Comparison of ENCODE assay signal across 4 mouse cellular contexts in genomic region chr5:23871323-23871722, GRCm38 (mm10). TPM values are rescaled to one million over a fixed set of nuclear protein-coding genes. Genes with fewer than 3 reads are reported as not detected.
A peak's percentile ranks its signal among the peaks of the same experiment; 100 is the strongest.
DNase-seq lines count a peak whose midpoint lies in the region; TF ChIP-seq lines count a peak whose summit lies in the region.
"Not testable (repeated sequence)": the region's sequence is repeated elsewhere in the genome, so short reads cannot be mapped to it uniquely, and the experiment has no call there.

No protein-coding gene starts in this region.

- not testable (repeated sequence) for TF ChIP-seq CTCF in CH12.LX (conservative IDR thresholded peaks at IDR 0.05 in 1 of 2, IDR thresholded peaks at IDR 0.05 in 1 of 2; ENCODE audit: low read depth in 2 of 2, low read length in 2 of 2); kidney, adult 2 months (conservative IDR thresholded peaks at IDR 0.05; ENCODE audit: insufficient read depth, insufficient read length, low read depth, low read length); liver, adult 2 months (IDR thresholded peaks at IDR 0.05; ENCODE audit: low read depth, low read length)

- not testable (repeated sequence) for H3K9me3 ChIP-seq in CH12.LX (replicated peaks; ENCODE audit: low read length)

- H3K36me3 ChIP-seq in CH12.LX (replicated peaks in 1 of 2; ENCODE audit: control insufficient read depth in 1 of 2, insufficient read depth in 1 of 2, low read length in 1 of 2); kidney, adult 2 months (ENCODE audit: control insufficient read depth, insufficient read depth, low read length); liver, adult 2 months (ENCODE audit: control insufficient read depth, insufficient read depth, low read length): not testable (repeated sequence)

- not testable (repeated sequence) for DNase-seq in CH12.LX (ENCODE audit: extremely low read depth)
- peak; percentile 46 for DNase-seq in heart, adult 11 months
- peak; percentile 44 for DNase-seq in kidney, adult 2 months
- DNase-seq in liver, adult 2 months (ENCODE audit: extremely low read depth, low read depth, low spot score), result peak; percentile 45

- H3K9ac ChIP-seq in CH12.LX (ENCODE audit: insufficient read depth, low read depth), result peak overlapping the region; percentile 34; the same call in 1 of the 2 replicates
- not testable (repeated sequence) for H3K9ac ChIP-seq in liver, adult 2 months (ENCODE audit: low read depth, low read length)

- H3K4me1 ChIP-seq in CH12.LX (ENCODE audit: control insufficient read depth in 1 of 2, insufficient read depth in 2 of 2), result peaks cover 35 to 62% of the 10 kb centered on the region in 2 experiments
- not testable (repeated sequence) for H3K4me1 ChIP-seq in kidney, adult 2 months (ENCODE audit: control insufficient read depth, insufficient read depth, low read length); liver, adult 2 months (ENCODE audit: control insufficient read depth, insufficient read depth, low read length)

- in situ Hi-C loops in CH12.LX (cut with MboI; ENCODE audit: low pct_ligation_motif_present, low pct_unique_long_range_greater_than_20kb, low sequenced_read_pairs), result not testable (repeated sequence)

- TF ChIP-seq POLR2A in CH12.LX (IDR thresholded peaks at IDR 0.05; ENCODE audit: low read depth, low read length); kidney, adult 2 months (IDR thresholded peaks at IDR 0.05; ENCODE audit: low read depth, low read length); liver, adult 2 months (IDR thresholded peaks at IDR 0.05; ENCODE audit: extremely low read depth, insufficient read depth, low read length): not testable (repeated sequence)

- not testable (repeated sequence) for H3K79me2 ChIP-seq in CH12.LX (replicated peaks; ENCODE audit: control insufficient read depth, extremely low read depth, insufficient read depth, poor library complexity, severe bottlenecking); liver, adult 2 months (ENCODE audit: control insufficient read depth, insufficient read depth, low read length)

- 51% methylated on average over 2 of the region's 2 CpGs for WGBS in kidney, adult 2 months
- 25% methylated on average over 2 of the region's 2 CpGs for WGBS in liver, adult 2 months

- H3K4me2 ChIP-seq in CH12.LX (ENCODE audit: insufficient read depth, low read depth, poor library complexity, severe bottlenecking), result peak overlapping the region; percentile 32

- peak overlapping the region; percentile 65 for H3K27ac ChIP-seq in CH12.LX (ENCODE audit: insufficient read depth, low read depth)
- not testable (repeated sequence) for H3K27ac ChIP-seq in kidney, adult 2 months (ENCODE audit: insufficient read depth, low read depth, low read length); liver, adult 2 months (replicated peaks; ENCODE audit: insufficient read depth, low read depth, low read length)

- H3K27me3 ChIP-seq in CH12.LX (replicated peaks); kidney, adult 2 months (replicated peaks; ENCODE audit: control insufficient read depth, insufficient read depth, low read length): not testable (repeated sequence)
- H3K27me3 ChIP-seq in liver, adult 2 months (ENCODE audit: control insufficient read depth, insufficient read depth, low read length), result peaks cover 22% of the 10 kb centered on the region

- TF ChIP-seq RAD21 in CH12.LX (IDR thresholded peaks at IDR 0.05; ENCODE audit: low read depth, low read length), result not testable (repeated sequence)

- dilution Hi-C loops in CH12.LX (cut with MboI; ENCODE audit: extremely low pct_ligation_motif_present, extremely low pct_unique_long_range_greater_than_20kb, low sequenced_read_pairs), result not testable (repeated sequence)

- not testable (repeated sequence) for H3K4me3 ChIP-seq in CH12.LX (replicated peaks in 1 of 3; ENCODE audit: low read depth in 2 of 3, low read length in 2 of 3, poor library complexity in 1 of 3); kidney, adult 2 months (ENCODE audit: insufficient read depth, low read depth, low read length); liver, adult 2 months (ENCODE audit: insufficient read depth, low read depth, low read length)

- peak; percentile 38; the same call in 1 of the 2 replicates for TF ChIP-seq EP300 in CH12.LX (IDR thresholded peaks at IDR 0.05; ENCODE audit: low read length)

TF ChIP-seq in CH12.LX, 34 proteins besides CTCF, POLR2A, EP300 and RAD21:
- TF ChIP-seq ETS1 (conservative IDR thresholded peaks at IDR 0.05; ENCODE audit: low read depth, low read length) (peak; percentile 73), USF1 (IDR thresholded peaks at IDR 0.05; ENCODE audit: low read depth, low read length) (peak; percentile 41), BHLHE40 (IDR thresholded peaks at IDR 0.05; ENCODE audit: low read depth, low read length) (peak; percentile 75), TBP (conservative IDR thresholded peaks at IDR 0.05; ENCODE audit: low read depth, low read length) (0 out of 2 replicates have a peak, but pooled peaks have one; percentile 47), MAFK (IDR thresholded peaks at IDR 0.05; ENCODE audit: insufficient replicate concordance, low read length) (peak; percentile 69; the same call in 1 of the 2 replicates), ZNF384 (IDR thresholded peaks at IDR 0.05; ENCODE audit: low read depth, low read length) (peak; percentile 58; the same call in 1 of the 2 replicates)

RNA-seq across cellular contexts. Expression of gene Tomm7, which starts 27.4 kb away (rescaled TPM):
- total RNA-seq in CH12.LX (2012; rRNA removed) (184 and 201 TPM in 2 replicates), CH12.LX (2014; rRNA removed) (142 and 146 TPM in 2 replicates)
- 133 and 162 TPM in 2 replicates for polyA plus RNA-seq in CH12.LX (2012; ENCODE audit: insufficient read length, low read depth)
- 49.4 and 80.7 TPM in 2 replicates for polyA plus RNA-seq in kidney, adult 2 months (2012; rRNA removed)
- 54.5 and 66.2 TPM in 2 replicates for total RNA-seq in liver, adult 2 months (2014; rRNA removed)
- polyA plus RNA-seq in liver, adult 2 months (2012; rRNA removed), result 31.0 and 33.8 TPM in 2 replicates
